Mouse (Mus musculus) layer of hippocampus, adult 9-11 months (tissue): Measurements from ENCODE around the gene Ino80d.
"Not testable (repeated sequence)": the region's sequence is repeated elsewhere in the genome, so short reads cannot be mapped to it uniquely, and the experiment has no call there.

Source experiments
- DNase-seq: peaks from one replicate; pipeline ENCODE4 v3.0.0; 2022

Ino80d gene

DNA sequence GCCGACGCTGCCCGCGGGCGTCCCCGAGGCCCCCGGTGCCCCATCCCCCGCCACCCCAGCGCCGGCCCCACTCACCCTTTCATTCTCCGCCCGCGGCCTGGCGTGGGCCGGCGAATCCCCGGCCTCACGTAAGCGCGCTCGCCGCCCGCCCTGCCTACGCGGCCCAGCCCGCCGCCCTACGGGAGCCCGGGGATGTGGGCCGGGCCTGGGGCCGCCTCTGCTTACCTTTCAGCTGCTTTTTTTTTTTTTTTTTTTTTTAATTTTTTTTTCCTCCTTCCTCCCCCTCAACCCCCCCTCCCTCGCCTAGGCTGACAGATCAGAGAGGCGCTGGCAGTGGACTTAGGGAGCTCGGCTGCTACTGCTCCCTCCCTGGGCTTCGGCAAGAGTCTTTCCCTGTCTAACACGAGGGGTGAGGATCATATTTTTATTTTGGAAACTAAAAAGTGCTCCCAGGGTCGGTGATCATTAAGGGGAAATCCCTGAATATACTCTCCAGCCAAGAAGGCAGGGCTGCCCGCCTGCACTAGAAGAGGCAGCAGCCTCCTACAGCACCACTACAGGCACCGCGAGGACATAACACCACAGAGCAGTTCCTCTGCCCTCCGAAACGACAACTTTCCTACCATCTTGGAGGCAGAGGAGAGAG, at the start of gene Ino80d:
Gene Ino80d (minus strand): TSS at position 532 of the 646 bp plus-strand sequence.
- DNase-seq: peak; percentile 86

GRCm38 (mm10) chr1:63140231-63140630, 25.8 kb upstream of the Ino80d start:
- no peak for DNase-seq

DNA sequence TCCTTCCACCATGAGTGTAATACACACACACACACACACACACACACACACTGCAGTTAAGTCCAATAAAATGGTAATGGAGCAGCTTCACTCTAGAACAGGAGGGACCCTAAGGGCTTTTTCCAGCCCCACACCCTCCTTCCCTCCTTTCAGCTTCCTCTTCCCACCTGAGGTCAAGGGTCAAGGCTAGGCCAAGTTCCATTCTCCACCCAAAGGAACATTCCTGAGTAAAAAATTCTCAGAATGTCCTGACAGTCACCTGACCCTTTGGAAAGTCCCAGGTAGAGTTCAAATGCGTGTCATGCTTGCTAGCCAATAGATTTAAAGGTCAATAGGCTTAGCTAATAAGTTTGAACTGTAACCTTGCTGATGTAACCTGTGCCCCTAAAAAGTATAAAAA, 24.1 kb upstream of the Ino80d start:
- DNase-seq: not testable (repeated sequence)

- DNase-seq: no peak
Measured at GRCm38 (mm10) chr1:63137971-63138370, 23.5 kb upstream of the Ino80d start.

DNA sequence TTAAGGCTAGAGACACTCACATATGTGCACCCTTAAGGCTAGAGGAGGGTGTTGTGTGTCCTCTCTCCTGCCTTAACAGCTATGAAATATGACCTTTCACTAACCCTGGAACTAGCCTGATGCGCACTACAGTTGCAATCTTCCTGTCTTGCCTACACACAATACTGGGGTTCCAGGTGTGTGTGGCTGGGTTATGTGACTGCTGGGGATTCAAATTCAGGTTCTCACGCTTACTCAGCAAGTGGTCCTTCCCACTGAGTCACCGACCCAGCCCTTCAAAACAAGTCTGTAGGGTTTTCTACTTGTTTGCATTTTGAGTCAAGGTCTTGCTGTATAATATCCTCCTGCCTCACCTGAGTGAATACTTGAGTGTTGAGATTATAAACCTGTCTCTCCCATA, 20.1 kb upstream of the Ino80d start:
- no peak for DNase-seq

- no peak for DNase-seq
Measured at GRCm38 (mm10) chr1:63131766-63132165, 17.3 kb upstream of the Ino80d start.

DNA sequence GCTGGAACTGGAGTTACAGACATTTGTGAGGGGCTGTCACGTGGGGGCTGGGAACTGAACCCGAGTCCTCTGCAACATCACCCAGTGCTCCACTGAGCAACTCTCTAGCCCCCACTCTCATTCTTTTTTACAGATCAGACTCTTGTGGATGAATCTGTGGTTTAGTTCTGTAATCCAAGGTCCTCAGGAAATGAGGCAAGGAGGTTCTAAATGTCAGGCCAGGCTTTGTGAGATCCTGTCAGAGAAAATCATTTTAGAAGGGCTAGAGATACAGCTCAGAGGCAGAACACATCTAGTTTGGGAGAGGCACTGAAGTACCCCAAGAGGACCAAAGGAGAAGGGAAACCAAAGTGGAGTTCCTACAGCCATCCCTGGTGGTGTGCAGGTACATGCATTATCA, 16.4 kb upstream of the Ino80d start:
- no peak for DNase-seq

DNA sequence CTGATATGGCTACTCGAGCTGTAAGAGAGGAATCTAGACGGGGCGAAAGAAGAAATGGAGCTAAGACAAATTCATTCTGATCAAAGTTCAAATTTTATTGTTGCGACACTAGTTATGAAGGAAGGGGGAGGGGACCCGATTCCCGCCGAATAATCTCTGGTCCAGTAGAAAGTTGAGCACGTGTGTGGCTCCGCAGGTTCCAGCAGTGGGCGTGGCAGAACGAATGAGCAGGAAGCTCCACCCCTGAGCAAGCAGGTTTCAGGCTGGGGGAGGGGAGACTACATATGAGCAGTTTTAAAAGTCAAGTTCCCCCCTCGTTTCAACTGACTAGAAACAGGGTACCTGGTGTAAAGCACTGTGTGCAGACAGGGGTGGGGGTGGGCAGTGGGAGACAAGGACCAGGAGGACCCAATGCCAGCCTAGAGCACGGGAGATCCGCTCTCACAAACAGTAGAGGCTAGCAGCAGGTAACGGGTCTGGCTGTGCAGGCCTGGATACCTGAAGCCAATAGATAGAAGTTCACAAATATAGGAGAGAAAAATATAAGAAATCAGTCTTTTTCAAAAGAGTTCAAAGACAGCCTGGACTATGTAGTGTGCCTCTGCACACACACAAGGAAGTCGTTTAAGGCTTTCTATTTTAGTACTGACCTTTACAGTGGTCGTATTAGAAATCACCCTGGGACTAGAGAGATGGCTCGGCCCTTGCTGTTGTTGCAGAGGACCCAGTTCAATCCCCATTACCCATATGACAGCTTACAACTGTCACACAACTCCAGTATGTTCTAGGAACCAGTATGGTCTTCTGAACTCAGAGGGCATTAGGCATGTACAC, 15.6 kb upstream of the Ino80d start:
- DNase-seq: no peak

- DNase-seq: no peak
Measured at GRCm38 (mm10) chr1:63129273-63129672, 14.8 kb upstream of the Ino80d start.

DNA sequence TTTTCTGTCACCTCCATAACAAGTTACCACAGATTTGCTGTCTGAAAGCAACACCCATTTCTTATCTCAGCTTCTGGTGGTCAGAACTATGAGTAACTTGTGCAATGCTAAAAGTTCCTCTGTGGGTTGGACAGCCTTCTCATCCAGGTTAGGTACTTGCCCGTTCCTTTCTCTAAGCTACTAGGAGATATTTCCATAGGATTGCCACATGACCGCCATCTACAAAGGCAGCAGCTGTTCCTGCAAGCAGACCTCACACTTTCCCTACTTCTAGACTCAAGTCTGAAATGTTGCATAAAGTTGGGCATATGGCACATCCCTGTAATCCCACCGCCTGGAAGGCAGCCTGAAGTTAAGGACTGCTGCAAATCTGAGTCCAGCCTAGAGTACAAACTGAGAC, 11.7 kb upstream of the Ino80d start:
- no peak for DNase-seq

GRCm38 (mm10) chr1:63123823-63124450, 9.5 kb upstream of the Ino80d start:
- no peak for DNase-seq

DNA sequence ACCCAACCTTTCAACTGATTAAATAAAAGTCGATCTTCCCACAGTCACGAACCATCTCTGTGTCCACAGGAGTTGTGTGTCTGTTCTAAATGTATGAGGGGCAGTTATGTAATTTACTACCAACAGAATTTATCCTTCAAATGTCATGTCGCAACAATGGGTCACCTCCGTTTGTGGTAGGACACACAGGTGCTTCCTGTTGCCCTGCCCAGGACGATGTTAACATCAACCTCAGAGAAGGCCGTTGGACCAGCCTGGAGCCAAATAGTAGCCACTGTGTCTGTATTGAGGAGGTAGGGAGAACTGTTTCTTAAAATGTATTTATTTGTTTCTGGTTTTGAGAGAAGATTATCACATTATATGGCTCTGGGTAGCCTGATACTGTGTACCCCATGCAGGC, 7.5 kb upstream of the Ino80d start:
- DNase-seq: no peak

DNA sequence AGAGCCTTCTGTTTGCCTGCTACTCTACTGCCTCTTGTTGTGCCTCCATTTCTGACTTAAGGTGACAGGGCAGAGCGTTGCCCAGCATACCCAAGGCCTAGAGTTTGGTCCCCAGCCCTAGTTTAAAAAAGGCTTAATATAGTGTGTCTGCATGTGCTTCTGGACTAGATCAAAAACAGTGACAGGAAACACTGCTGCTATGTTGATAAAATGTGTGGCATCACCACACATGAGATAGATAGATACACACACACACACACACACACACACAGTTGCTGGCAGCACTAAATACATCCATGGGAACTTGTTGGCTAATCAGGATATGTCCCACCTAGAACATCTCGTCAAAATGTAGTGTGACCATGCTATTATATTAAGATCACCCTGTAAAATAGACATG, 5.9 kb upstream of the Ino80d start:
- DNase-seq: no peak

DNA sequence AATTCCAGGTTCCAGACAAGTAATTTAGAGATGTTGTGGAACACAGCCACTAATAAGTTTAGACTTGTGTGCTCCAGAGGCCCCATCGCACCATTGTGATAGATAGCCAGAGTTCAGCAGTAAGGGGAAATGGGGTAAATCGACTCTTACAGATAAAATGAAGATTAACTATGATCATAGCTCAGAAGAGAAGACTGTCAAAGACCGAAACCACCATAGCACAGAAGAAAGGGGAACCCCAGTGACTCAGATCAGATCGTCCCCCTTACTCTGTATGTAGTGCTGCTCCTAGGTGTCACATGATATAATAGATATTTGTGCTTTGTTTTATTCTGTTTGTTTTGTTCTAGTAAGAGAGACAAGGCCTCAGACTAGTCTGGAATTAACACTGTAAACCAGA, 5.2 kb upstream of the Ino80d start:
- no peak for DNase-seq

- no peak for DNase-seq
Measured at GRCm38 (mm10) chr1:63115540-63115939, 1.1 kb upstream of the Ino80d start.

DNA sequence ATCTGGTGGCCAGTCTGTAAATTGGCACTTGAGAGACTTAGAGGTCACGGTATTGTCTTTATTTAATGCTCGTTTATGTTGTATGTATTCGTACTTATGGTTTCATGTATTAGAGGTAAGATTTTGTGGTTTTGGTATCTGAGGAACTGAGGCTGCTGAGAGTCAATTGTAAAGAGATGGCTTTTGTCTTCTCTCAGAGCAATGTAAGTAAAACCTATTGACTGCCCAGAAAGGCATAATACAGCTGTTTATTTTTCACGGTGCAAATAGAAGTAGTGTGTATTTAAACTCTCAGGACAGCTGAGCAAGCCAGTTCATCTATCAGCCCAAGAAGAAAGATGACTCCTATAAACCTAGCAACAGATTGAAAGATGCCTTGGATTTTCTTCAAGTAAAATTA, 629 bp upstream of the Ino80d start:
- no peak for DNase-seq

DNA sequence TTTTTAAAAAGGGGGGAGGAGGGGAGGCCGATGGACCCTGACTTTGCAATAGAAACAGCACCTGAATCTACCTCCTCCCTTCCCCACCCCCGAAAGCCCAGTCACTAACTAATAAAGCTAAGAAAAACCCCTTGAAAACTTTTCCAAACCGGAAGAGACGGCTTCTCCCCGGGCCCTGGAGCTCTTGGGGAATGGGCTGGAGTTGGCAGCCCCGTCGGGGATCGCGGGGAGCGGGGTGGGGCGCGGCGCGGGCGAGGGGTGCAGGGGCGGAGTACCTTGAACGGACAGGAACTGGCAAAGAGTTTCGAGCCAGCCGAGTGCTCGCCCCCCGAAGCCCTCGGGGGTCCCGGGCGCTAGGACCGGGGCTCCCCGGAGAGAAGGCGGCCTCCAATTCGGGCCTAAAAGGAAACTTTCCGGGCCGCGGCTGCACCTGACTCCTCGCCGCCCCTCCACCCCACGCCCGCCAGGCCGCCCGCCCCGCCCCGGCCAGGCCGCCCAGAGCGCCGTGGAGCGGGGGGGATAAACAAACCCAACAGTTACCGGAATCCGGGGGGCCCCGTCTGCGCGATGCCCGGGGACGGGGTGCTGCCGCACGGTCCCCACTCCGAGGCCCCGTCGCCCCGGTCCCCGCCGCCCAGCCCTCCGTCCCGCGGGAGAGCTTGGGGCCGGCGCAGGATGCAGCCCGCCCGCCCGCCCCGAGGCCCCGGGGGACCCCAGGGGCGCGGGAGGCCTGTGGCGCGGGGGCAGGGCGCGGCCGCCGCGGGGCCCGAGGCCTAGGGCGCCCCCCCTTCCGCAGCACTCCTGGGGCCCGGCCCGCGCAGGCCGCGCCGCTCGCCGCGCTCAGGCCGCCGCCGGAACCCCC, 962 bp downstream of the Ino80d start:
- no peak for DNase-seq

DNA sequence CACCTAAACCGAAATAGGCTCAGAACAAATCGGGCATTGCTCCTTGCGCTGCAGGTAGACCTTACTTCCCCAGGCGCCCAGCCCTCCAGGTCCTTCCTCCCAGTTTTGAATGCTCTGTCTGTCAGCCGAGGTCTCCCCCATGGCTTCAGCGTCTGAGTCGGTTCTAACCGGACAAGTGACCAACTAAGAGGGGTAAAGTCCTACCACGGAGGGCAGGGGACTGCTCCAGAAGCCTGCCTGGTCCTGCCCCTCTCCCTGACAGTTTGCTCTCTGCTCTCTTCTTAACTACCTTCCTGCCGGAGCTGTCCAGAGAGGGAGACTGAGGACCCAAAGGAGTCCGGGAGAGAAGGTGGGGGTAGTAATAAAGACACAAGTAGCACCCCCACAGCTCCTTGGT, 1.6 kb downstream of the Ino80d start:
- DNase-seq: no peak

DNA sequence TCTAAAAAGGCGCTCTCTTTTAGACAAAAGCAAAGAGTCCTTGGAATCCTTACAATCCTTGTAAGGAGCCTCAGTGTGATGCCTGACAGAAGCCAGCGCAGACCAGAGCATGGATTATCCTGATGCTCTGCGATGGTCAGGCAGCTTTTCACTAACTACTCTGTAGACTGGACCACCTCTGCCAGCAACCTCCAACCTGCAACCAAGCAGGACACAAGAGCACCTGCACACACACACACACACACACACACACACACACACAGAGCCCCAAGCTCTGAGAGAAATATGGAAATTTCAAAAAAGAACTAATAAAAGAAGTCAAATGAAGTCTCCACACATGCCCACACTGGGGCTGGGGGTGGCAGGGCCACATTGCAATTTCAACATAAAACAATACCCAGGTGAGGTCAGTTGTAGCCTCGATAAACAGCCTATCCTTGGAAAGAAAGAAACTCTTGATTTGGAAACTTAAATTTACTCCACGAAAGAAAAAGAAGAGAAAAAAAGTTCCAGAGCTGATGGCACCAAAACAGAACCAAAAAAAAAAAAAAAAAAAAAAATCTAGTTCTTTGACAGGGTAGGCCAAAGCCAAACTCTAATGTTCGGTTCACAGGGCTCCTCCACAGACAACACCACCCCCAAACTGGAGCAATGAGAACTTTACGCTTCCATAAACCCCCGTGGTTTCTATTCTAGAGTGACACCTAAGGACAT, 2.2 kb downstream of the Ino80d start:
- DNase-seq: no peak

DNA sequence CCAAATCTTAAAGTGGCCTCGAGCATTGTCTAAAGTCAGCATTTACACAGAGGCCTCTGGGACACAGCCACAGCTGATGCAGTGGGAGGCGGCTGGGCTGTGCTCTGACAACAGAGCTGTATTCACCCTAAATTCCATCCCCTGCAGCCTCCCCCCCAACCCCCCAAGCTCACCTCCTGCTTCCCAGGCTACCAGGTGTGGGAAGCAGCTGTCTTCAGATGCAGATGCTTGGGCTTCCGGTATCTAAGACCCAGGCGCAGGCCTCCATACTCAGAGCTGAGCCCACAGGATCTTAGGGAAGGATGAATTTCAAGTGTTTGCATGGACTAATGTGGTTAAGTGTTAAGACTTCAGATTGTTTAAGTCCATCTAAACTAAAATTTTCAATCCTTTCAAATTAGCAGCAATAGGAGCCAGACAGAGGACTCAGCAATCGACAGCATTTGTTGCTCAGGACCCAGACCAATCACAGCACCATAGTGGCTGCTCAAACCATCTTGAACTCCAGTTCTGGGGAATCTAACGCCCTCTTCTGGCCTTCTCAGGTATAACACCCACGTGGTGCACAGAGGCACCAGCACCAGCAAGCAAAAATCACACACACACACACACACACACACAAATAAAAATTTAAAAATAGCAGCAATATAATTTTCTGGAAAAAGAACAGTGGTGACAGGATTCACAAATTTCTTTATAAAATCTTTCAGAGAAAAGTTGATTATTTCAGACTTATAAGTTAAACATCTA, 3.8 kb downstream of the Ino80d start:
- DNase-seq: no peak

DNA sequence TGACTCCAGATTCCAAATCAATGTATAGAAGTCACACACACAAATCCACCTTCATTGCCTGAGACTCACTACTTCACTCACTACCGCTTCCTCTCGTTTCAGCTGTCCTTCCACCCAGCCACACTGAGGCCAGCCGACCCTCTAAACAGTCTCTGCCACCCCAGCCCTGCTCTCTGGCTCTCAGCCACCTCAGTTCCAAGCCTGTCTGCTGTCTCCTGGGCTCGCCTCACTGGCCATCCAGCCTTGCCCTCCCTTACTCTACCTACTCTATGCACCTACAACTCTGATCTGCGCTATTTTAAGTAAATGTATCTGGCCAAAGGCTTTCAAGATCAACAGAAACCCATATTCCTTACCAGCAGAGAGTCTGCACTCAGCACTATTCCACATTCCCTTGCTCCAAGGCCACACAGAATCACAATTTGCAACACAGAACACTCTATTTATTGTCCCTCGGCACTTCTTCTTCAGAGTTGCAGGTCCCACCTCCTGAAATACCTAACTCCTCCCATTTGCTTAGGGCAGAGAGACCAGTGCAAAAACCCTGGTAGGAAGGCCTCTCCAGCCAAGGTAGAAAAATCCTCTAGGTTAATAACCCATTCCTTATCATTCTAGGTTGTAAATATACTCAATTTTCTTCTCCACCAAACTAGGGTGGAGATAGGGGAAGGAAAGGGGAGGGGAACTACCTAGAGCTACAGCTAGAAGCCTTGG, 6.7 kb downstream of the Ino80d start:
- DNase-seq: no peak
